Mouse (Mus musculus) brain, embryonic 14.5 days (tissue): ENCODE measurements around the gene Slc9b2. TPM values are rescaled to one million over a fixed set of nuclear protein-coding genes. Genes with fewer than 3 reads are reported as not detected.

Experiments
- DNase-seq: peaks from one replicate; pipeline ENCODE4 v3.0.0-alpha.2; 2011; ENCODE audit warnings: low read depth
- CTCF ChIP-seq: fragments of 200-500 bp; IDR thresholded peaks from 2 replicates; pipeline ENCODE4 v1.5.1; 2012; ENCODE audit warnings: inconsistent platforms, mild to moderate bottlenecking, moderate library complexity, borderline replicate concordance; ENCODE audit not compliant: insufficient read depth, insufficient read length; ENCODE audit errors: extremely low read depth
- POLR2A ChIP-seq: fragments of 200-500 bp; IDR thresholded peaks from 2 replicates; pipeline ENCODE4 v1.6.1; 2012; ENCODE audit warnings: mild to moderate bottlenecking, inconsistent platforms, borderline replicate concordance; ENCODE audit not compliant: poor library complexity, insufficient read depth, insufficient read length, severe bottlenecking; ENCODE audit errors: extremely low read depth
- polyA plus RNA-seq: library from polyadenylated mRNA; depleted of rRNA; stranded (reverse); fragments of >200 nt; gene quantifications from 2 replicates; pipeline ENCODE4 v1.2.3, GENCODE M21; 2012

Slc9b2 gene
- polyA plus RNA-seq, 1 experiment = 1.2 TPM

- TF ChIP-seq POLR2A = no peak
- no peak for TF ChIP-seq CTCF
- DNase-seq = no peak
Measured at GRCm38 (mm10) chr3:135315720-135316425, 8.4 kb downstream of the Slc9b2 start.

DNA sequence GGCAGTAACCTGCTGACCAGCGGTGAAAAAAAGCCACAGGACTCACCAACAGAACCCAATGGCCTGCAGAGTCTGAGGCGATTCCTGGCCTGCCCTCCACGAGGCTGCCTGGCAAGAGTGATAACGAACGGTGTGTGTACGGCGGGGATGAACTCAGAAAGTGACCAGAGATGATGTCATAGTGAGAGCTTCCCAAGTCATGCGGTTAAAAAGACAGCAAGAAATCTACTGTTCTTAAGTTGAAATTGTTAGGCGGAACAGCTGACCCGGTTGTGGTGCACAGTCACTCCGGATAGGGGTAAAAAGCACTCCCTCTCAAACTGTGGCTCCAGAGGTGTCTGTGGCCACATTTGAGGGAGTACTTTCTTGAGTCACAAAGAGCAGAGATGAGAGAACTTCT, 10.8 kb downstream of the Slc9b2 start:
- DNase-seq = no peak
- TF ChIP-seq POLR2A (no peak), CTCF (no peak)

DNA sequence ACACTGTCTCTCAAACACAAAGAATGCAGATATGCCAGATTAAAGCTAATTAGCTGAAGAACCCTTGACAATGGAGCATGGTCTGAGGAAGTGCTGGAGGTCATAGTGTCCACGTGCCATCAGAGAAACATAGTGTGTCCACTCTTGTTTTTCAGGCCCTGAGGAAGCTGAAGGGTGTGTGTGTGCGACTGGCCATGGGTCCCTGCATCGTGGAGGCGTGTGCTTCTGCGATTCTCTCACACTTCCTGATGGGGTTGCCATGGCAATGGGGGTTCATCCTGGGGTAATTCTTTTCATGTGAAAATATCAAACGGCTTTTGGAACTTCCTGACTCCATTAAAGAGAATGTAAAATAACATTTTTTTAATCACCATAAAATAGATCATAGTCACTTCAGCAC, 16.9 kb downstream of the Slc9b2 start:
- DNase-seq = peak; percentile 14
- no peak for TF ChIP-seq POLR2A
- TF ChIP-seq CTCF = no peak

DNA sequence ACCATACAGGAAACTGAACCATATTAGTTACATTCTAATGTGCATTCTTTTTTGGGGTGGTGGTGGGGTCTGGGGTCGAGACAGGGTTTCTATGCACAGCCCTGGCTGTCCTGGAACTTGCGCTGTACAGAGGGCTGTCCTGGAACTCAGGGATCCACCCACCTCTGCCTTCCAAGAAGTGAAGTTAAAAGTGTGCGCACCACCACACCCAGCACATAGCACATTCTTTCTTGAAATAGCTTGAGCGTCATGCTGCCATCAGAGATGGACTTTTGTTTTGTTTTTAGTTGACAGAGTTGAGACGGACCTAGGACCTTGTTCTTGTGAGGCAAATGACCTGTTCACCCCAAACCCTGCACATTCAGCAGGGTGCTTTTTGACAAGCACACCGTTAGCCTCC, 19.7 kb downstream of the Slc9b2 start:
- no peak for DNase-seq
- TF ChIP-seq POLR2A (no peak), CTCF (no peak)

DNA sequence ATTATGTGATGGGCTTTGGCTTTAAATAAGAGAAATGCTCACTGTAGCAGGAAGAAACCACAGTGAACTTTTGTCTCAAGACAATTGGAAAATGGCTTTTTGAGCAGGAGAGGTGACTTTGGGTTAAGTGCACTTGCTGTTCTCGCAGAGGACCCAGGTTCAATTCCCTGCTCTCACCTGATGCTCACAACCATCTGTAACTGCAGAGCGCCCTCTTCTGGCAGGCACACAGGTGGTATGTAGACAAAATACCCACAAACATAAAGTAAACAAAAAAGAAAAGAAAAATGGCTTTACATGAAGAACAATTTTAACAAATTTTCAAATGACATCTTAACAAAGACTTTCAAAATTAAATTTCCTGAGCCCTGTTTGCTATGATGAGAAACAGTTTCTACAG, 20.1 kb downstream of the Slc9b2 start:
- DNase-seq = no peak
- TF ChIP-seq POLR2A (no peak), CTCF (peak; percentile 12; the same call in 1 of the 2 replicates)

DNA sequence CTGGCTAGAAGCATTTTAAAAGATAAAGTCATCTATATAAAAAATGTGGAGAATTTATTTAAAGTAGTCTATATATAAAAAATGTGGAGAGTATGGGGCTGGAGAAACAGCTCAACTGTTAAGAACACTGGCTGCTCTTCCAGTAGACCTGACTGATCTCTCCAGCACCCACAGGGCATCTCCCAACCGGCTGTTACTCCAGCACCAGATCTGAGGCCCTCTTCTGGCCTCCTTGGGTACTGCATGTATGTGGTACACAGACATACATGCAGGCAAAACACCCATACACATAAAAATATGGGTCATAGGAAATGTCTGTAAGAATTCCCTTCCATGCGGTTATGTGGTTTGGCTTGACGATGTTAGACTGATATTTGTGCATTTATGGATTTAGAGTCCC, 21.1 kb downstream of the Slc9b2 start:
- peak; percentile 46 for DNase-seq
- peak; percentile 40; the same call in 1 of the 2 replicates for TF ChIP-seq CTCF
- no peak for TF ChIP-seq POLR2A

DNA sequence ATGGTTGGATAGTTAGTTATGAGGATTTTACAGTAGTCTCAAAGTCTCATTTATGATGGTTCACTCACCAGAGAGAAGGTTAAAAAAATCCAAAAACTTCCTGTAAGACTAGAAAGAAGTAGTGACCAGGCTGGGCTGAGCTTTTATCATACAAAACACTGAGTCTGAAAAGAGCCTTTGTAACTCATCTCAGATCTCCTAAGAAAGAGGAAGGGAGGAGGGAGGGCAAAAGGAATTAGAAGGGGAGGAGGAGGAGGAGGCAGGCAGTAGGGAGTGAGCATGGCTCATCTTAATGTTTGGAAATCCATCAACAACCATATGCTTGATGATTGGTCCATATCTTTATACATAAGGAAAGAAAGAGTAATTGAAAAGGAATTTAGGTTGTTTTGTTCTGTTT, 25.2 kb downstream of the Slc9b2 start:
- DNase-seq = no peak
- no peak for TF ChIP-seq POLR2A

DNA sequence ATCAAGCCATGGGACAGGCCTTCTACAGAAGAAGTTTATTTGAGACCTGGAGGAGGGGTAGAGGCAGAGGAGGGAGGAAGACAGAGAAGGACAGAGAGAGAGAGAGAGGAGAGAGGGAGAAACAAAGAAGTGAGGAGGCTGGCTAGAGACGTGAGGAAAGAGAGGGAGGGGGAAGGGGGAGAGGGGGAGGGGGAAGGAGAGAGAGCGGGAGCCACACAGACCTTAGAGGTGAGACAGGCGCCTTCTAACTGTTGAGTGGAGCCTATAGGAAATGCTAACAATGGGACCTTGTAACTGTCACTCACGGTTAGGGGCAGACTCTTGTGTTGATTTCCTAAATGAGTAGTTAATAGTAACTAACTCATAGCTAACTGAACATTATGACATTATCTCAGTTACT, 26.3 kb downstream of the Slc9b2 start:
- no peak for DNase-seq
- TF ChIP-seq POLR2A = no peak
- TF ChIP-seq CTCF = no peak

- DNase-seq = no peak
- no peak for TF ChIP-seq CTCF
- TF ChIP-seq POLR2A = no peak
Measured at GRCm38 (mm10) chr3:135347739-135348264, 40.3 kb downstream of the Slc9b2 start, which contains the start of gene Slc9b1. TSS of gene Slc9b1 (plus strand) at chr3:135348029.

DNA sequence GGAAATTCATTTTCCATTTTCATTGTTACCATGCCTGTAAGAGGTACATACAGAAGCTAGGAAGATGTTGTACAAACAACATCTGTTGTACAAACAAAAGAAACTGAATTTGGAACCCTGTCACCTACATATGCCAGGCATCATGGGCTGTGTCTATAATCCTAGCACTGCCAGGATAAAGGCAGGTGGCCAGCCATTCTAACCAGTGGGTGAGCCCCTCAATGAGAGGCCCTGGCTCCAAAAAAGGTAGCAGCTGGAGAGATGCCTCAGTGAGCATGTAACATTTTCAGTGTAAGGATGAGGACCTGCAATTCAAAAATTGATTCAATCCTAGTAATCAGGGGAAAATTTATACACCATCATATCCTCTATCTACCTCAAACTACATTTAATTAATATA, 41.5 kb downstream of the Slc9b2 start:
- TF ChIP-seq POLR2A (no peak), CTCF (no peak)
- DNase-seq = peak; percentile 4

DNA sequence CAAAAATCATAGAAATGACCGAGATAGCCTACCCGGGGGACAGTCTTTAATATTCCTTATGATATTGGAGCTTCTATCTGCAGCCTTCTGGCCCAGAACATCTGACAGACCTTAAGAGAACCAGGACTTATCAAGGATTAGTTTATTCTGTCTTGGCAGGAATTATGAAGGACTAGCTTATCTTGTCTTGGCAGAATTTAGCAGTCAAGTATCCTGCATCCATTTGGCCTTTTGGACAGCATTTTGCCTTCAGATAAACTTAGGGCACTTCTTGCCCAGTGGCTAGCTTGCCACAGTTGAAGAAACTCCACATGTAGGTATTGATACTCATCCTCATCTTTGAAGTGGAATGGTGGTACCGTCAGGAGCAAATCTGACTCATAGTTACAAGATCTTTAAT, 44.4 kb downstream of the Slc9b2 start:
- TF ChIP-seq POLR2A (no peak), CTCF (no peak)
- DNase-seq = no peak

GRCm38 (mm10) chr3:135357394-135357793, 49.9 kb downstream of the Slc9b2 start:
- DNase-seq = no peak
- no peak for TF ChIP-seq CTCF
- no peak for TF ChIP-seq POLR2A

GRCm38 (mm10) chr3:135375836-135376235, 68.3 kb downstream of the Slc9b2 start:
- DNase-seq = no peak
- TF ChIP-seq POLR2A (no peak), CTCF (no peak)

- TF ChIP-seq CTCF (no peak), POLR2A (no peak)
- DNase-seq = no peak
Measured at GRCm38 (mm10) chr3:135377445-135377844, 69.9 kb downstream of the Slc9b2 start.
